In genomic region chr3:76367000-76367399, GRCm38 (mm10) we compare ENCODE assay signal across 22 mouse cellular contexts.
DNase-seq lines count a peak whose midpoint lies in the region; ATAC-seq and TF ChIP-seq lines count a peak whose summit lies in the region.
"Had no signal": no experiment of that assay in that cellular context is flagged by ENCODE, and none has a peak within 500 bp of the region (broad histone marks: within the 10 kb centered on the region; RNA-seq: fewer than 3 reads in every experiment).

No protein-coding gene starts in this region.

- no peaks in the 10 kb centered on the region for H3K4me1 ChIP-seq in forebrain, embryonic 16.5 days (replicated peaks; ENCODE audit: control insufficient read depth, insufficient read depth, low read length)
- no peaks in the 10 kb centered on the region for H3K4me1 ChIP-seq in forebrain, embryonic 11.5 days (replicated peaks; ENCODE audit: control insufficient read depth, insufficient read depth, low read length)
- H3K4me1 ChIP-seq: embryonic facial prominence, embryonic 13.5 days; embryonic facial prominence, embryonic 15.5 days; forebrain, embryonic 10.5 days had no signal

- no peak overlapping the region for H3K4me2 ChIP-seq in forebrain, embryonic 16.5 days (ENCODE audit: low read length)
- no peak overlapping the region for H3K4me2 ChIP-seq in forebrain, embryonic 11.5 days (ENCODE audit: low read depth, low read length, severe bottlenecking)
- H3K4me2 ChIP-seq: embryonic facial prominence, embryonic 13.5 days; embryonic facial prominence, embryonic 15.5 days had no signal

- H3K4me3 ChIP-seq in forebrain, embryonic 16.5 days (replicated peaks; ENCODE audit: low read length), result no peak overlapping the region
- H3K4me3 ChIP-seq in forebrain, embryonic 11.5 days (ENCODE audit: low read depth, low read length), result no peak overlapping the region
- H3K4me3 ChIP-seq: embryonic facial prominence, embryonic 13.5 days; embryonic facial prominence, embryonic 15.5 days; erythroblast, embryonic 14.5 days; forebrain, embryonic 10.5 days; gastrocnemius, adult 2 months had no signal

- no peak overlapping the region for H3K9ac ChIP-seq in forebrain, embryonic 16.5 days (replicated peaks; ENCODE audit: low read depth, low read length)
- H3K9ac ChIP-seq in forebrain, embryonic 11.5 days (ENCODE audit: low read length), result no peak overlapping the region
- H3K9ac ChIP-seq: embryonic facial prominence, embryonic 13.5 days; embryonic facial prominence, embryonic 15.5 days had no signal

- ATAC-seq in forebrain, embryonic 16.5 days, result peak; percentile 55; the same call in 1 of the 2 replicates
- ATAC-seq in forebrain, embryonic 11.5 days (replicated peaks; ENCODE audit: low FRiP score), result no peak
- ATAC-seq in frontal cortex, adult (ENCODE audit: low TSS enrichment), result peak; percentile 62; the same call in 1 of the 2 replicates

- no peak for TF ChIP-seq POLR2A in brain, embryonic 14.5 days (IDR thresholded peaks at IDR 0.05; ENCODE audit: borderline replicate concordance, extremely low read depth, insufficient read depth, insufficient read length, poor library complexity, severe bottlenecking)

- H3K9me3 ChIP-seq in forebrain, embryonic 16.5 days (ENCODE audit: control insufficient read depth, low read length), result no peaks in the 10 kb centered on the region
- no peaks in the 10 kb centered on the region for H3K9me3 ChIP-seq in forebrain, embryonic 11.5 days (ENCODE audit: control insufficient read depth, low read length)
- H3K9me3 ChIP-seq: embryonic facial prominence, embryonic 13.5 days; embryonic facial prominence, embryonic 15.5 days; forebrain, embryonic 10.5 days had no signal

- H3K36me3 ChIP-seq in forebrain, embryonic 16.5 days (ENCODE audit: control insufficient read depth, insufficient read depth), result no peaks in the 10 kb centered on the region
- no peaks in the 10 kb centered on the region for H3K36me3 ChIP-seq in forebrain, embryonic 11.5 days (ENCODE audit: control insufficient read depth, insufficient read depth, low read length)
- H3K36me3 ChIP-seq: embryonic facial prominence, embryonic 13.5 days; embryonic facial prominence, embryonic 15.5 days; forebrain, embryonic 10.5 days had no signal

- H3K27me3 ChIP-seq in forebrain, embryonic 16.5 days (replicated peaks; ENCODE audit: control insufficient read depth, insufficient read depth, low read length), result no peaks in the 10 kb centered on the region
- no peaks in the 10 kb centered on the region for H3K27me3 ChIP-seq in forebrain, embryonic 11.5 days (ENCODE audit: control insufficient read depth, insufficient read depth, low read length)
- H3K27me3 ChIP-seq: embryonic facial prominence, embryonic 13.5 days; embryonic facial prominence, embryonic 15.5 days had no signal

- H3K27ac ChIP-seq in forebrain, embryonic 16.5 days (ENCODE audit: low read length), result no peak overlapping the region
- no peak overlapping the region for H3K27ac ChIP-seq in forebrain, embryonic 11.5 days (ENCODE audit: low read depth, low read length)
- H3K27ac ChIP-seq: embryonic facial prominence, embryonic 13.5 days; embryonic facial prominence, embryonic 15.5 days; forebrain, embryonic 10.5 days; gastrocnemius, adult 2 months had no signal

- no peak for TF ChIP-seq CTCF in brain, embryonic 14.5 days (IDR thresholded peaks at IDR 0.05; ENCODE audit: borderline replicate concordance, extremely low read depth, insufficient read depth, insufficient read length)

- DNase-seq in forebrain, embryonic 11.5 days (ENCODE audit: low spot score), result no peak
- no peak for DNase-seq in frontal cortex, postnatal 25 days (ENCODE audit: low spot score in 2 of 2)
- peak; percentile 42 for DNase-seq in brain, embryonic 14.5 days (ENCODE audit: low read depth)
- peak; percentile 10 for DNase-seq in telencephalon, adult 2 months (ENCODE audit: low read depth, low spot score)
- no peak for DNase-seq in left cerebral cortex, postnatal 14 days (ENCODE audit: low spot score in 2 of 2)
- DNase-seq in layer of hippocampus, postnatal 25 days (ENCODE audit: extremely low spot score in 1 of 2, low spot score in 1 of 2), result no peak
- DNase-seq: adrenal gland, adult 2 months; adrenal gland, postnatal 10 days; adrenal gland, postnatal 25 days; cerebellum, adult 11-12 months; cerebellum, adult 2 months; cerebellum, adult 9-10 months; cerebellum, postnatal 10 days; cerebellum, postnatal 25 days; embryo, embryonic 11 days; gastrocnemius, adult 2 months had no signal

- intact Hi-C loops in left cerebral cortex, postnatal 14 days (cut with DNase I), result no loop called here

Comparison
In these comparisons a context has a peak if more than half of its experiments do, and no peak if none do; other contexts are left out.
1. DNase-seq: peak in brain, embryonic 14.5 days (single experiment) and telencephalon, adult 2 months (single experiment); none in forebrain, embryonic 11.5 days (single experiment), frontal cortex, postnatal 25 days (0 of 2), left cerebral cortex, postnatal 14 days (0 of 2) and layer of hippocampus, postnatal 25 days (0 of 2).